Mouse (Mus musculus) heart, postnatal 0 days (tissue): Measurements from ENCODE around the gene Cdh22.

ENCODE experiments used
- CTCF ChIP-seq: IDR thresholded peaks from 2 replicates; pipeline ENCODE4 v1.5.1; 2016; ENCODE audit warnings: antibody characterized with exemption, control low read depth, low read depth
- EP300 ChIP-seq: IDR thresholded peaks from 2 replicates; pipeline ENCODE4 v1.6.1; 2016; ENCODE audit warnings: antibody characterized with exemption, low read depth

GRCm38 (mm10) chr2:165070096-165070816 is 164.4 kb downstream of the Cdh22 start:
- TF ChIP-seq EP300, result no peak
- TF ChIP-seq CTCF, result peak; percentile 68
